Mouse (Mus musculus): ENCODE measurements around the gene Atp8b3. TPM values are rescaled to one million over a fixed set of nuclear protein-coding genes. Genes with fewer than 3 reads are reported as not detected.

Atp8b3 gene
- total RNA-seq, 2 experiments from 2014 or later: 0.27 to 0.36 TPM

Other genes with a start within 250 kb of the Atp8b3 start
- 1,000 to 10,000 TPM; 1,216 to 1,243 TPM for gene Rps15, start 246.7 kb downstream of the Atp8b3 start, total RNA-seq (2021)
- 1 to 10 TPM; 2.7 to 5.6 TPM for gene Apc2, start 243.1 kb downstream of the Atp8b3 start, total RNA-seq (2021)
- 10 to 100 TPM; 24.0 to 26.7 TPM for gene 2310011J03Rik, start 218.6 kb downstream of the Atp8b3 start, total RNA-seq (2021)
- gene Pcsk4, start 209.6 kb downstream of the Atp8b3 start, total RNA-seq (2021): 1 to 10 TPM; 4.1 to 7.6 TPM
- 10 to 100 TPM; 38.4 to 61.8 TPM for gene Reep6, start 209.2 kb downstream of the Atp8b3 start, total RNA-seq (2021)
- gene Adamtsl5, start 190.7 kb downstream of the Atp8b3 start, total RNA-seq (2021): 10 to 100 TPM in 1 of 2 experiments, 1 to 10 TPM in 1; 7.6 to 18.7 TPM
- under 1 TPM in 1 of 2 experiments, not detected in 1; 0.12 TPM for gene Plk5, start 182.7 kb downstream of the Atp8b3 start, total RNA-seq (2021)
- 10 to 100 TPM; 19.6 to 21.8 TPM for gene Mex3d, start 151.5 kb downstream of the Atp8b3 start, total RNA-seq (2021)
- 100 to 1,000 TPM; 103 to 113 TPM for gene Mbd3, start 139.6 kb downstream of the Atp8b3 start, total RNA-seq (2021)
- 1,000 to 10,000 TPM; 1,321 to 1,365 TPM for gene Uqcr11, start 132.3 kb downstream of the Atp8b3 start, total RNA-seq (2021)
- gene Tcf3, start 105.5 kb downstream of the Atp8b3 start, total RNA-seq (2021): 10 to 100 TPM; 58.1 to 77.1 TPM
- not detected for gene Onecut3, start 44.3 kb downstream of the Atp8b3 start, total RNA-seq (2021)
- gene Rexo1, start 22.4 kb upstream of the Atp8b3 start, total RNA-seq (2021): 10 to 100 TPM; 31.9 to 44.5 TPM
- 10 to 100 TPM; 12.4 to 14.1 TPM for gene Klf16, start 38.2 kb upstream of the Atp8b3 start, total RNA-seq (2021)
- 100 to 1,000 TPM; 108 to 113 TPM for gene Abhd17a, start 51.2 kb upstream of the Atp8b3 start, total RNA-seq (2021)
- gene Scamp4, start 63.7 kb upstream of the Atp8b3 start, total RNA-seq (2021): 10 to 100 TPM; 41.8 to 42.3 TPM
- 1 to 10 TPM; 3.9 to 5.1 TPM for gene Adat3, start 63.8 kb upstream of the Atp8b3 start, total RNA-seq (2021)
- gene Gm49322, start 66.9 kb upstream of the Atp8b3 start, total RNA-seq (2021): 1 to 10 TPM; 1.6 to 2.7 TPM
- gene Csnk1g2, start 83.7 kb upstream of the Atp8b3 start, total RNA-seq (2021): 100 to 1,000 TPM; 121 to 131 TPM
- gene Btbd2, start 117.9 kb upstream of the Atp8b3 start, total RNA-seq (2021): 10 to 100 TPM; 50.4 to 65.3 TPM
- 100 to 1,000 TPM; 249 to 298 TPM for gene Mknk2, start 139.0 kb upstream of the Atp8b3 start, total RNA-seq (2021)
- gene Mob3a, start 162.9 kb upstream of the Atp8b3 start, total RNA-seq (2021): 10 to 100 TPM; 17.7 to 20.1 TPM
- gene Izumo4, start 163.1 kb upstream of the Atp8b3 start, total RNA-seq (2021): 10 to 100 TPM in 1 of 2 experiments, 1 to 10 TPM in 1; 6.9 to 13.1 TPM
- gene Ap3d1, start 203.1 kb upstream of the Atp8b3 start, total RNA-seq (2021): 10 to 100 TPM; 64.7 to 82.6 TPM
- 10 to 100 TPM; 64.5 to 80.9 TPM for gene Dot1l, start 216.1 kb upstream of the Atp8b3 start, total RNA-seq (2021)

Data from adrenal gland, postnatal 10 days (tissue).